Mouse (Mus musculus): ENCODE data around the gene Ubald1. TPM values are rescaled to one million over a fixed set of nuclear protein-coding genes. Genes with fewer than 3 reads are reported as not detected.

The Ubald1 gene
- total RNA-seq, 2 experiments from 2014 or later: 16.5 to 36.5 TPM

Other genes starting within 250 kb of the Ubald1 start
- 0.07 and 0.49 TPM in 2 replicates for gene Vasn, start 240.4 kb downstream of the Ubald1 start, total RNA-seq (2015)
- 0.17 and 0.34 TPM in 2 replicates for gene Vasn, start 240.4 kb downstream of the Ubald1 start, total RNA-seq (2017)
- gene Dnaja3, start 240.3 kb downstream of the Ubald1 start, total RNA-seq (2015): 24.6 and 26.3 TPM in 2 replicates
- gene Dnaja3, start 240.3 kb downstream of the Ubald1 start, total RNA-seq (2017): 59.5 and 71.1 TPM in 2 replicates
- 62.1 and 67.0 TPM in 2 replicates for gene Coro7, start 200.5 kb downstream of the Ubald1 start, total RNA-seq (2015)
- 34.1 and 40.2 TPM in 2 replicates for gene Coro7, start 200.5 kb downstream of the Ubald1 start, total RNA-seq (2017)
- gene Nmral1, start 161.0 kb downstream of the Ubald1 start, total RNA-seq (2015): 61.8 and 64.7 TPM in 2 replicates
- gene Nmral1, start 161.0 kb downstream of the Ubald1 start, total RNA-seq (2017): 65.5 and 70.5 TPM in 2 replicates
- 68.6 and 81.1 TPM in 2 replicates for gene Hmox2, start 154.0 kb downstream of the Ubald1 start, total RNA-seq (2015)
- gene Hmox2, start 154.0 kb downstream of the Ubald1 start, total RNA-seq (2017): 74.7 and 78.8 TPM in 2 replicates
- gene Cdip1, start 90.0 kb downstream of the Ubald1 start, total RNA-seq (2015): 10.3 and 12.2 TPM in 2 replicates
- gene Cdip1, start 90.0 kb downstream of the Ubald1 start, total RNA-seq (2017): 10.7 and 11.5 TPM in 2 replicates
- gene 4930562C15Rik, start 44.9 kb downstream of the Ubald1 start, total RNA-seq (2015): not detected in 2 replicates
- gene 4930562C15Rik, start 44.9 kb downstream of the Ubald1 start, total RNA-seq (2017): not detected in 2 replicates
- gene Mgrn1, start 5.9 kb upstream of the Ubald1 start, total RNA-seq (2015): 20.5 and 23.2 TPM in 2 replicates
- gene Mgrn1, start 5.9 kb upstream of the Ubald1 start, total RNA-seq (2017): 12.6 and 18.2 TPM in 2 replicates
- 25.2 and 30.1 TPM in 2 replicates for gene Nudt16l1, start 58.4 kb upstream of the Ubald1 start, total RNA-seq (2015)
- 18.9 and 19.3 TPM in 2 replicates for gene Nudt16l1, start 58.4 kb upstream of the Ubald1 start, total RNA-seq (2017)
- gene Anks3, start 83.9 kb upstream of the Ubald1 start, total RNA-seq (2015): 16.2 and 18.5 TPM in 2 replicates
- 18.2 and 24.9 TPM in 2 replicates for gene Anks3, start 83.9 kb upstream of the Ubald1 start, total RNA-seq (2017)
- gene Sept12, start 117.5 kb upstream of the Ubald1 start, total RNA-seq (2015): not detected in 2 replicates
- gene Sept12, start 117.5 kb upstream of the Ubald1 start, total RNA-seq (2017): not detected in 2 replicates
- not detected in 2 replicates for gene Smim22, start 127.0 kb upstream of the Ubald1 start, total RNA-seq (2015)
- gene Smim22, start 127.0 kb upstream of the Ubald1 start, total RNA-seq (2017): not detected in 2 replicates
- 45.8 and 48.9 TPM in 2 replicates for gene Rogdi, start 133.2 kb upstream of the Ubald1 start, total RNA-seq (2015)
- gene Rogdi, start 133.2 kb upstream of the Ubald1 start, total RNA-seq (2017): 17.3 and 23.4 TPM in 2 replicates
- 69.5 and 74.6 TPM in 2 replicates for gene Glyr1, start 169.5 kb upstream of the Ubald1 start, total RNA-seq (2015)
- gene Glyr1, start 169.5 kb upstream of the Ubald1 start, total RNA-seq (2017): 103 and 112 TPM in 2 replicates
- gene Ubn1, start 169.7 kb upstream of the Ubald1 start, total RNA-seq (2015): 28.1 and 30.3 TPM in 2 replicates
- 37.2 and 43.6 TPM in 2 replicates for gene Ubn1, start 169.7 kb upstream of the Ubald1 start, total RNA-seq (2017)